Mouse (Mus musculus) heart, postnatal 25 days (tissue): Measurements from ENCODE around the gene Batf2. TPM values are rescaled to one million over a fixed set of nuclear protein-coding genes. Genes with fewer than 3 reads are reported as not detected.

Experiments used
- DNase-seq: peaks from one replicate; pipeline ENCODE4 v3.0.0; 2022; ENCODE audit warnings: low spot score
- intact Hi-C: fragments of 180-260 bp; cut with DNase I; formaldehyde crosslinking; loops from one replicate; pipeline ENCODE4 v1.15.1; 2025
- total RNA-seq, 2 experiments: library from RNA; stranded (reverse); gene quantifications; 2 replicates each; pipeline ENCODE4 v1.2.3; 2021

The Batf2 gene
- under 1 TPM; 0.78 to 0.87 TPM for total RNA-seq

- intact Hi-C loops = loop anchor here (5.0 kb wide), 1 partner anchor 96 kb away; the partner anchor contains the start of gene Ppp2r5b
- DNase-seq = peak; percentile 83
These were observed at the start of gene Batf2 for GRCm38 (mm10) chr19:6140678-6141393. Gene Batf2 (plus strand): TSS chr19:6140983.

DNA sequence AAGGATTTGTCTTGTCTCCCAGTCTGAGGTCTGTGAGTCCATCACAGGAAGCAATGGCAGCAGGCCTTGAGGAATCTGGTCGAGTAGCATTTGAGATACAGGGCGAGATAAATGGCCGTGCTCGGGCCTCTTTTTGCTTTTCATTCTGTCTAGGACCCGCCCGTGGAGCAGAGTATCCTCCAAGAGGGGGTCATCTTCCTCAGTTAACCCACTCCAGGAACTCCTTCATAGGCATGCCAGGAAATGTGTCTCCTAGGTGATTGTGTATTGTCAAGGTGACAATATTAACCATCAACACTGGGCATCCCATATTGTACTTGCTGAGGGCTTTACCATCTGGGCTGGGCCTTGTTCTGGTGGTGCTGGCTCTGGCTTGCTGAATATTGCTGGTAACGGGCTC lies 46.7 kb upstream of the Batf2 start, which contains the start of gene AC131692.1:
Gene AC131692.1 (plus strand): TSS at position 301 of the 400 bp plus-strand sequence.
- DNase-seq = no peak
- intact Hi-C loops = no loop called here

DNA sequence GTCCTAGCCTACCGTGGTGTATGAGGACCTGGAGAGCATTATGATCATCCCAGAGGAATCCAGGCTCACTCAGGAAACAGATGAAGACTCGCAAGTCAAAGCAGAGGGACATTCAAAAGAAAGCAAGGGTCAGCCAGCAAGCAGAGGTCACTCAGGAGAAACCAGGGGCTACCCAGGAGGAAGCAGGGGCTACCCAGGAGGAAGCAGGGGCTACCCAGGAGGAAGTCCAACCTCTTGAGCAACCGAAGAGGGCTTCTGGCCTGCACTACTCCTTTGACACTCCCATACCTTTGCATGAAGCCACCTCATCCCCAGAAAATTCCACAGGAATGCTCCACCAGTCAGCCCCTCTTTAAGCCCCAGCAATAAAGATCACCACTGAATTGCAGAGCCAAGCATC lies 42.9 kb upstream of the Batf2 start:
- intact Hi-C loops = no loop called here

DNA sequence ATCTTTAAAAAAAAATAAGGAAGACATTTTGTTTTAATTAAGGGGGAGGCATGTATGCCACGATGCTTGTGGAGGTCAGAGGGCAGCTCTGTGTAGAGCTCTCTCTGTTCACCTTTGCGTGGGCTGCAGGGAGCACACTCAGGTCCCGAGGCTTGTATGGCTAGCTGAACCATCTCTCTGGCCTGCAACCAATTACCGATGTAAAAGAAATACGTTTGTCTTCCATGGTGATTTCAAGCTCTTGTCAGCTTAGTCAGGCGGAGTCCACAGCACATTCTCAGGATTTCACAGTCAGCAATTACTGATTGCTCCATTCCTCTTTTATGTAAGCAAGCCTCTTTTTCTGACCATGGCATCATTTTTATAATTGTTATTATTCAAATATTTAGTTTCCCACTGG lies 39.6 kb upstream of the Batf2 start:
- intact Hi-C loops = no loop called here
- no peak for DNase-seq

More for the DNA sequence above, 42.9 kb upstream of the Batf2 start:
- no peak for DNase-seq

- no peak for DNase-seq
- intact Hi-C loops = no loop called here
These were observed 38.5 kb upstream of the Batf2 start for GRCm38 (mm10) chr19:6102169-6102853.

- intact Hi-C loops = no loop called here
- no peak for DNase-seq
These were observed 36.3 kb upstream of the Batf2 start for GRCm38 (mm10) chr19:6104476-6104875.

- no peak for DNase-seq
- intact Hi-C loops = no loop called here
These were observed 35.2 kb upstream of the Batf2 start, which contains the start of gene Naaladl1 for GRCm38 (mm10) chr19:6105586-6105985. Gene Naaladl1 (plus strand): TSS chr19:6105782.

GRCm38 (mm10) chr19:6113116-6113515 lies 27.7 kb upstream of the Batf2 start:
- intact Hi-C loops = loop anchor here (5.0 kb wide), 1 partner anchor 131 kb away; no protein-coding TSS in a partner anchor
- no peak for DNase-seq

- DNase-seq = no peak
- intact Hi-C loops = loop anchor here (5.0 kb wide), 1 partner anchor 69 kb away; the partner anchor contains the start of gene Syvn1
These were observed 24.5 kb upstream of the Batf2 start for GRCm38 (mm10) chr19:6116113-6116850.

DNA sequence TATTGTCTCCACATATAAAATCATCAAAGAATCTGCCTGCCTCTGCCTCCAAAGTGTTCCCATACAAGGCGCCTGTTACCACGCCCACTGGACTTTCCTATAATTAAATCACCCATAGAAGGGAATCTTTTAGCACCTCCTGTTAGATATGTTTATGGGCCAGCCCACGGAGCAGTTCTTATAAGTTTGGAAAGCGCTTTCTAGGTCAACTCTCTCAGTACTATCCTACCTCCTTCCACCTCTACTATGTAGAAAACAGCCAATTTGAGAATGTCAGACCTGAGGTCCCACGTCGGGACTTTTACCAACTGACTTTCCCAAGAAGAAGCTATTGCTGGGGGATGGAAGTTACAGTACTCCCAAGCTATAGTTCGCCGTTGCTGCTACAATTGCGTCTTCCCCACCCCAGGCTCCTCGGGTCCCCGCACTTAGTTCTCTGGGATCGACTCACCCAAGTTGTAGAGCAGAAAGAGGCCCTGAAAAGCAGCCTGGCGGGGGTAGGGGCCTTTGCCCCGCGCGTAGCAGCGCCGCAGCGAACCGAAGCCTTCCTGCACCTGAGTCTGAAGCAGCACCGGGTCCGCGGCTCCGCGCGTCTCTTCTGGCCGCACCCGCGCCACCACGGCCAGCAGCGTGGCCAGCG lies 23.3 kb upstream of the Batf2 start:
- intact Hi-C loops = loop anchor here (5.0 kb wide), 1 partner anchor 70 kb away; the partner anchor contains the start of gene Syvn1
- no peak for DNase-seq

DNA sequence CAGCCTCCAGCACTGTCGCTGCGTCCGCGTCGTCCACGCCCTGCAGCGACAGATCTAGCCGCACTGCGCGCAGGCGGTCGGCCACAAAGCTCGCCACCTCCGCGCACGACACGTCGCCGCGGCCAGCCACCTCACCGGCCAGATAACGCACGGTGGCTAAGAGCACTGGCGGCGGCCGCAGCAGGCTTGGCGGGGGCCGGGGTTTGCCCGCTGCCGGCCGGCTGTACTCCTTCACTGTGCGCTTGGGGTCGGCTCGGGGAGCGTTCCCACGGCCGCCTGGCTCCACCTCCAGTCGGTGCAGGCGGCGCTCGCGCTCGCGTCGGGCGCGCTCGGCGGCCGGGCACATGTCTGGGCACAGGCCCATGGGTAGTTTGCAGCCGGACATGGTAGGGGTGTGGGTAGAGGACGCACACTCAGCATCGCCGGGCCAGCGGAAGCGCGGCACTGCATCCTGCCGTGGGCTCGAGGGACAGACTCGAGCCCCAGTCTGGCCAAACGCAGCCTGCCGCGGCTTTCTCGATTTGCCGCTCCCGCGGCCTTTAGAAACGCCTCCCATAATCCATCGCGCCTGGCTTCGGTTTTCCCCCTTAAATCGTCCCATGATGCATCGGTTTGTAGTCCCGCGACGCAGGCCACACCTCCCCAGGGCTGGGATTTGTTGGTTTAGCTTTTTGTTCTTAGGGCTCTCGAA lies 22.7 kb upstream of the Batf2 start, which contains the start of gene Sac3d1:
Gene Sac3d1 (minus strand): TSS at position 665 of the 691 bp plus-strand sequence.
- DNase-seq = peak; percentile 77
- intact Hi-C loops = loop anchor here (2.0 to 5.0 kb wide), 2 partner anchors 31 to 71 kb away; partner anchors contain the start of gene Syvn1

DNA sequence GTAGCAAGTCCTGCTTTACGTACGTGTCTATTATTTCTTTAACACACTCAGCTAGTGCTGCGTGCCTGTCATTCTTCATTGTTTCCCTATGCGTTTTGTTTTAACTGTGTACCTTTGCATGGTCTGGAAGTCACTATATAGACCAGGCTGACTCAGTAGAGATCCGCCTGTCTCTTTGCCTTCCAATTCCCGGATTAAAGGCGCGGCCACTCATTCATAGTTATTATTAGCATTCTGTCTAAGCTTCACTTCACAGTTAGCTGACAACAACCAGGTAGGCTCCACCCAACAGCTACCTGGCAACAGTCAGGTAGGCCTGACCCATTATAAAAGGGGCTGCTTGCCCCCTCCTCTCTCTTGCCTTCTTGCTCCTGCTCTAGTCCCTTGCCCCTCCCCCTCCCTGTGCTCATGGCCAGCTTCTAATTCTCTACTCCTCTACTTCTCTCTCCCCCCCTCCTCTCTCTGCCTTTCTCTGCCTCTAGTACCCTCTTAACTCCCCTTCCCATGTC lies 22.1 kb upstream of the Batf2 start:
- no peak for DNase-seq
- intact Hi-C loops = loop anchor here (2.0 to 5.0 kb wide), 2 partner anchors 32 to 71 kb away; partner anchors contain the start of gene Syvn1

DNA sequence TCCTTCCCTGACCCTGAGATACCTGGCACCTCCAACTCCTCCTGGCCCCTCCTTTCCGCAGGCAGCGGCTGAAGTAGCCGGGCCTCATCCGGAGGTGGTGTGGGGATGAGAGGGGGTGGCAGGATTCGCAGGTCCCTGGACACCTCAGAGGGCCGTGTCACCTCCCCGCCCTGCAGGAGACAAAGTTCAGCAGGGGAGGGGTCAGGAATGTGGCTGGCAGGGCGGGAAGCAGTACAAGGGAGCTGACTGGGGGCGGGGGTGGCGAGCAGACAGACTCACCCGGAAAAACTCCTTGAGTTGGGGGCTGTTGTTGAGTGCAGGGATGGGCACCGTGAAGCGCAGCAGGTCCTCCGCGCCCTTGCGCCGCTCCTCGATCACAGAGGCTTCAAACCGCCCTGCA lies 19.0 kb upstream of the Batf2 start:
- no peak for DNase-seq
- intact Hi-C loops = loop anchor here (10.0 kb wide), 1 partner anchor 213 kb away; the partner anchor contains the start of gene Men1

- intact Hi-C loops = loop anchor here (10.0 kb wide), 1 partner anchor 211 kb away; the partner anchor contains the start of gene Men1
- DNase-seq = no peak
These were observed 17.5 kb upstream of the Batf2 start for GRCm38 (mm10) chr19:6123330-6123729.

DNA sequence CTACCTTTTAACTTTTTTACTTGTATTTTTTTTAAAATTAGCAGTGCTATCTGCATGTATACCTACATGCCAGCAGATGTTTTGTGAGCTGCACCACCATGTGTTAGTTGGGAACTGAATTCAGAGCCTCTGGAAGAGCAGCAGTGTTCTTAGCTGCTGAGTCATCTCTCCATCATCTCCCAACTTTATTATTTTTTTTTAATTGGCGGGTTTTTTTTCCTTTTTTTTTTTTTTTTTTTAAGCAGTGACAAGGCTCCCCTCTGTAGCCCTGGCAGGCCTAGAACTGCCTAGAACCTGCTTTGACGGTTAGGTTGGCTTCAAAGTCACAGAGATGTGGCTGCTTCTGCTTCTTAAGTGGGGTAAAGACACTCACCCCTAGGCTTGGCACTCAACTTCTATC lies 15.9 kb upstream of the Batf2 start:
- no peak for DNase-seq
- intact Hi-C loops = loop anchor here (10.0 kb wide), 1 partner anchor 210 kb away; the partner anchor contains the start of gene Men1

GRCm38 (mm10) chr19:6126289-6126688 lies 14.5 kb upstream of the Batf2 start:
- DNase-seq = no peak
- intact Hi-C loops = loop anchor here (1.0 to 10.0 kb wide), 2 partner anchors 159 to 209 kb away; partner anchors contain the start of gene Men1

DNA sequence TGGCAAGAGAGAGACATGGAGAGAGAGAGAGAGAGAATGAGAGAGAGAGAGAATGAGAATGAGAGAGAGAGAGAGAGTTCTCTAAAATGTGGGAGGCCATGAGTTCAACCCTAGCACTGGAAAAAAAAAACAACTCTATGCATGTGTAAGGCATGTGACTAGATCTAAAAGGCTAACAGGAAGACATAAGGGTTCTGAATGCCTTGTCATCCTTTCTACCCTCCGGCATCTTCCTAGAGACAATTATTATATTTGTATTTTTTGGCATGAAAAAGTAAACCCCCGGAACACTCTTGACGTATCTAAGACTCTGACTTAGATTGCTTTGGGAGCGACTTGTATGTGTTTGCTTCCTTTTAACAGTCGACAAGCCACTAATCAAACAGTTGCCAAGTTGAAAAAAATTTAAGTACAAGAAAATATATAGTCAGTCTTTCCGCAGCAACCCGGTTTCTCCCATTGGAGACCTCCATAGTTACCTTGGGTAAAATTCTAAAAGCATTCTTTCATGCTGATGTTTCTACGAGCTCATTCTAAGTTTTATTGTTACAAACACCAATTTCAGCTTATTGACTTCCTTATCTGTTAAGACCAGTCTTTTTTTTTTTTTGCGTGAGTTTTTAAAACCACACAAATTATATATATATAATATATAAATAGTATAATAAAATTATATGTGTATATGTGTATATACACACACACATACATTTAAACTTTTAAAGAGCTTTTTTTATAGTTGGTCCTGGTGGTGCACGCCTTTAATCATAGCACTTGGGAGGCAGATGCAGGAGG lies 13.8 kb upstream of the Batf2 start:
- intact Hi-C loops = loop anchor here (1.0 to 10.0 kb wide), 2 partner anchors 160 to 208 kb away; partner anchors contain the start of gene Men1
- DNase-seq = no peak
